Mouse (Mus musculus) heart, embryonic 10.5 days (tissue): Measurements from ENCODE around the gene Gal3st2b. TPM values are rescaled to one million over a fixed set of nuclear protein-coding genes. Genes with fewer than 3 reads are reported as not detected.
"Not testable (repeated sequence)": the region's sequence is repeated elsewhere in the genome, so short reads cannot be mapped to it uniquely, and the experiment has no call there.

Experiments
- DNase-seq: peaks from one replicate; pipeline ENCODE4 v3.0.0-alpha.2; 2017; ENCODE audit warnings: low spot score
- H3K27ac ChIP-seq: fragments of 300-500 bp; sonication (generic); 2 replicates; pipeline ENCODE4 v1.5.1; 2016; ENCODE audit warnings: mild to moderate bottlenecking
- H3K27me3 ChIP-seq: fragments of 300-500 bp; sonication (generic); 2 replicates; pipeline ENCODE4 v1.6.1; 2016; ENCODE audit warnings: mild to moderate bottlenecking; ENCODE audit not compliant: poor library complexity, insufficient read depth, severe bottlenecking
- H3K36me3 ChIP-seq: fragments of 300-500 bp; sonication (generic); 2 replicates; pipeline ENCODE4 v1.6.1; 2016; ENCODE audit warnings: mild to moderate bottlenecking, moderate library complexity
- H3K4me1 ChIP-seq: fragments of 300-500 bp; sonication (generic); 2 replicates; pipeline ENCODE4 v1.6.1; 2016; ENCODE audit warnings: mild to moderate bottlenecking
- H3K4me3 ChIP-seq: fragments of 300-500 bp; sonication (generic); 2 replicates; pipeline ENCODE4 v1.5.1; 2016; ENCODE audit warnings: mild to moderate bottlenecking, moderate library complexity
- H3K9me3 ChIP-seq: fragments of 300-500 bp; sonication (generic); 2 replicates; pipeline ENCODE4 v1.6.1; 2016; ENCODE audit warnings: mild to moderate bottlenecking, moderate library complexity
- WGBS: fragments of 180-500 bp; shearing (Covaris S2); methylation state at CpG from one replicate; pipeline ENCODE4 v1.1.7; 2016; 5-methylcytosine and 5-hydroxymethylcytosine counted together
- polyA plus RNA-seq: library from polyadenylated mRNA; unstranded; fragments of >200 nt; fragmentation: Nextera tagmentation; extraction: Ambion mirVana; gene quantifications from 2 replicates; pipeline ENCODE4 v1.2.1, GENCODE M21; 2016

Gal3st2b gene
- 0.07 TPM in 1 of 2 replicates, not detected in the other for polyA plus RNA-seq

- not testable (repeated sequence) for H3K27ac ChIP-seq, H3K4me1 ChIP-seq, H3K27me3 ChIP-seq, H3K36me3 ChIP-seq, H3K9me3 ChIP-seq, H3K4me3 ChIP-seq
- WGBS = 81% methylated on average over 2 of the region's 2 CpGs
- DNase-seq = peak; percentile 10
Measured at GRCm38 (mm10) chr1:93918011-93918410, at the start of gene Gal3st2b. Gene Gal3st2b (plus strand): TSS chr1:93918311.

- not testable (repeated sequence) for H3K27ac ChIP-seq, H3K4me3 ChIP-seq, DNase-seq, H3K27me3 ChIP-seq, H3K36me3 ChIP-seq, H3K9me3 ChIP-seq, H3K4me1 ChIP-seq
- 71% methylated on average over 1 of the region's 1 CpGs for WGBS
Measured at GRCm38 (mm10) chr1:93871594-93872105, 46.5 kb upstream of the Gal3st2b start.

GRCm38 (mm10) chr1:93874405-93874804, 43.7 kb upstream of the Gal3st2b start:
- H3K27ac ChIP-seq, H3K27me3 ChIP-seq, H3K4me3 ChIP-seq, H3K9me3 ChIP-seq, H3K36me3 ChIP-seq, H3K4me1 ChIP-seq: not testable (repeated sequence)
- DNase-seq = peak; percentile 30
- WGBS = 89% methylated on average over 14 of the region's 22 CpGs

DNA sequence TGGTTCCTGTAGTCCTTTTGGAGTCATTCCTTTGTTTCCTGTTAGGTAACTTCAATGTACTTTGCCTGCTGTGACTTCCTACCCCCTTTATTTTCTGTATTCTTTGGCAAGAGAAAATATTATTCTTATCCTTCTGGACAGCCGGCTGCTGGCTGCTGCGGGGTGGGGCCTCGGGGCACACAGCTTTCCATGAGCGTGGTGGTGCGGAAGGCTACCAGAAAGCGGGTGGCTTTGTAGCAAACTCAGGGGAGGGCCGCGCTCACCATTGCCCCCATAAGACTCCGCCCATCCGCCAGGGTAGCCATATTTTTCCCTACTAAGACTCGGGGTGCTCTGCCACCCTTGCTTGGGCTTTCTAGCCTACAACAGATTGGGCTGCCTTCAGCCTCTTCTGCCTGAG, 36.3 kb upstream of the Gal3st2b start:
- no CpG with 5 or more reads among the region's 11 CpGs for WGBS
- DNase-seq = not testable (repeated sequence)

DNA sequence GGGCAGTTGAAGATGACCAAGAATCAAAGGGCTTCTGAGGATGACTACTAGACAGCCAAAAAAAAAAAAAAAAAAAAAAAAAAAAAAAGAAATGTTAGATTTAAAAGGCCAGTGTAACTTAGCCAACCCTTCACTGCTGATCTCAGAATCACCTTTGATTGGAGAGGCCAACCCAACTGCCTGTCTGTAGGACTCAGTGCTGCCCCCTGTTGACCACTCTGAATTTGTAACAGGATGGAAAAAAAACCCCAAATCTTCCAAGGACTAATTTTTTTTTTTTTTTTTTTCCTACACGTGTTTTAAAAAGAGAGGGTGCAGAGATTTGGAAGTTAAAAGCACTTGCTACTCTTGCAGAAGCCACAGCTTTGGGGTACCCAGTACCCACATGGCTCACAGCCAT, 27.2 kb upstream of the Gal3st2b start:
- not testable (repeated sequence) for DNase-seq, H3K4me1 ChIP-seq, H3K9me3 ChIP-seq, H3K36me3 ChIP-seq, H3K27ac ChIP-seq, H3K4me3 ChIP-seq, H3K27me3 ChIP-seq
- 59% methylated on average over 1 of the region's 1 CpGs for WGBS

More for the DNA sequence above, 36.3 kb upstream of the Gal3st2b start:
- not testable (repeated sequence) for H3K36me3 ChIP-seq, H3K4me3 ChIP-seq, H3K4me1 ChIP-seq, H3K27ac ChIP-seq, H3K27me3 ChIP-seq, H3K9me3 ChIP-seq

GRCm38 (mm10) chr1:93897395-93897794, 20.7 kb upstream of the Gal3st2b start:
- H3K36me3 ChIP-seq, DNase-seq, H3K4me3 ChIP-seq, H3K4me1 ChIP-seq, H3K27me3 ChIP-seq, H3K27ac ChIP-seq, H3K9me3 ChIP-seq: not testable (repeated sequence)
- WGBS = no CpG with 5 or more reads among the region's 1 CpGs

DNA sequence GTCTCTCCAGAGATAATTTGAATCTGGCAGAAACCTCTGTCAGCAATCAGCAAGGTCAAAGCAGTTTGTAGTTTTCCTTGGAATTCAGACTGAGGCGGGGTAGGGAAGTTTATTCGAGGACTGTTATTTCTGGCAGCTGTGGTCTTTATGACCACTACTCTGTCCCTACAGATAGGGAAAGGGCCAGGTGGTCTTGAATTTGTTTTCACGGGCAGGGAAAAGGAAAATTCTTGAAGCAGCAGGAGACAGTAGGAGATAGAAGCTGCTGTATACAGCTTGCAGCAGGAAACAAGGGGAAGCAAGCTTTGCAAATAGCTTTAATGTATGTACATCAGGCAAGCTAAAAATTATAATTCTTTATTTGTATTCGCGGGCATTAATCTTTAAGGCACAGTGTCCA, 16.8 kb upstream of the Gal3st2b start:
- H3K4me1 ChIP-seq, H3K4me3 ChIP-seq, H3K9me3 ChIP-seq, H3K36me3 ChIP-seq, H3K27me3 ChIP-seq, DNase-seq, H3K27ac ChIP-seq: not testable (repeated sequence)
- 15% methylated on average over 3 of the region's 5 CpGs for WGBS

- H3K27ac ChIP-seq, H3K9me3 ChIP-seq, H3K4me1 ChIP-seq, H3K36me3 ChIP-seq, H3K4me3 ChIP-seq, H3K27me3 ChIP-seq, DNase-seq: not testable (repeated sequence)
- 81% methylated on average over 3 of the region's 5 CpGs for WGBS
Measured at GRCm38 (mm10) chr1:93906690-93907089, 11.4 kb upstream of the Gal3st2b start.

DNA sequence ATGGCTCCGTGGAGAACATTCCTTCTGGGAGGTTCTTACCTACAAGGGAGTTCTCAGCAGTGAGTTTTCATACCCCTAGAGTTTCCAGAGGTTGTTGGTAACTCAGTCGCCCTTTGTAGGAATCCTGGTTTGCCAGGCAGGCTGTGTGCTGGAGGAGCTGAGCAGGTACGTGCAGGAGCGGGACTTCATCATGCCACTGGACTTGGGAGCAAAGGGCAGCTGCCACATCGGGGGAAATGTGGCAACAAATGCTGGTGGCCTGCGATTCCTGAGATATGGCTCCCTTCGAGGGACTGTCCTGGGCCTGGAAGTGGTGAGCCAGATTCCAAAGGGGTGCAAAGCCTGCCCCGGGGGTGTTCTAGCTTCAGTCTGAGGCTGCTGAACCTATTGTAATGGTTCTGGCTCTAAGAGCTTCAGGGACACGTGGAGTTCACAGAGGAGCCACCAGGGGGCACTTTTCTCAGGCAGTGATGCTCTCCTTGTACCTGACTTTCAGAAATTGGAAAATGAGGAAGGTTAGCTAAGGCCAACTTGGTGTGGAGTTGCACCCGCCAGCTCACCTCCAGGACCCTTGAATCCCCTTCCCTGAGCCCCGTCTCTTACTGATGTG, 9.0 kb upstream of the Gal3st2b start:
- no CpG with 5 or more reads among the region's 11 CpGs for WGBS
- not testable (repeated sequence) for H3K27ac ChIP-seq, H3K9me3 ChIP-seq, H3K27me3 ChIP-seq, H3K4me1 ChIP-seq, H3K36me3 ChIP-seq, H3K4me3 ChIP-seq, DNase-seq

GRCm38 (mm10) chr1:93911877-93912276, 6.2 kb upstream of the Gal3st2b start:
- no CpG with 5 or more reads among the region's 2 CpGs for WGBS
- H3K27ac ChIP-seq, DNase-seq, H3K36me3 ChIP-seq, H3K4me1 ChIP-seq, H3K9me3 ChIP-seq, H3K27me3 ChIP-seq, H3K4me3 ChIP-seq: not testable (repeated sequence)

DNA sequence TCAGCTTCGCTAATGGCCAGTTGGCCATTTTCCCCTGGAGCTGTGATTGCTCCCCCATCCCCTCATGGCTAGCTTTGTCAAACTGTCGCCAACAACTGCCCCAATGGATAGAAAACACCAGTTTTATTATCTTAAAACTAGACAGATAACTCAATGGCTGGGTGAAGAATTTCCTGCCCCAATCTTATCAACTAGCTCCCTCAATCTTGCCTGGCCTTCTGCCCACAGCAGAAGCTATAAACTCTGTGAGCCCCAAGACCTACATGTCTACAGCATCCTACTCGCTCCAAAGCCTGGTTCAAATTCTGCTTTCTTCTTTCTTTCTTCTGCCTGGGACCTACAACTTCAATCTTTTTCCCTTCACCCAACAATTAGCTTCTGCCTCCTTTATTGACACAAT, 951 bp upstream of the Gal3st2b start:
- not testable (repeated sequence) for H3K27ac ChIP-seq, H3K36me3 ChIP-seq, H3K4me1 ChIP-seq, H3K9me3 ChIP-seq, H3K27me3 ChIP-seq, H3K4me3 ChIP-seq
- 54% methylated on average over 3 of the region's 3 CpGs for WGBS
- DNase-seq = peak; percentile 28

GRCm38 (mm10) chr1:93918775-93919174, 664 bp downstream of the Gal3st2b start:
- not testable (repeated sequence) for H3K27ac ChIP-seq
- WGBS = 75% methylated on average over 1 of the region's 1 CpGs
- peak; percentile 17 for DNase-seq

GRCm38 (mm10) chr1:93919321-93919720, 1.2 kb downstream of the Gal3st2b start:
- not testable (repeated sequence) for H3K4me3 ChIP-seq, H3K27me3 ChIP-seq, H3K4me1 ChIP-seq, H3K9me3 ChIP-seq, H3K27ac ChIP-seq, H3K36me3 ChIP-seq
- peak; percentile 58 for DNase-seq
- WGBS = 83% methylated on average over 3 of the region's 3 CpGs

More at GRCm38 (mm10) chr1:93918775-93919174, 664 bp downstream of the Gal3st2b start:
- not testable (repeated sequence) for H3K9me3 ChIP-seq, H3K4me1 ChIP-seq, H3K36me3 ChIP-seq, H3K27me3 ChIP-seq, H3K4me3 ChIP-seq

- 77% methylated on average over 3 of the region's 3 CpGs for WGBS
- DNase-seq = peak; percentile 24
- H3K9me3 ChIP-seq = not testable (repeated sequence)
Measured at GRCm38 (mm10) chr1:93922609-93923008, 4.5 kb downstream of the Gal3st2b start.

More at GRCm38 (mm10) chr1:93922609-93923008, 4.5 kb downstream of the Gal3st2b start:
- not testable (repeated sequence) for H3K4me3 ChIP-seq, H3K4me1 ChIP-seq, H3K27ac ChIP-seq, H3K36me3 ChIP-seq, H3K27me3 ChIP-seq
